Mouse (Mus musculus) liver, adult (tissue): ENCODE data around the gene Cd1d1.

Experiments used
- GATA4 ChIP-seq: IDR thresholded peaks from 2 replicates; pipeline ENCODE4 v1.6.1; 2014; ENCODE audit warnings: mild to moderate bottlenecking, low read length; ENCODE audit not compliant: insufficient replicate concordance

Gene Cd1d1

DNA sequence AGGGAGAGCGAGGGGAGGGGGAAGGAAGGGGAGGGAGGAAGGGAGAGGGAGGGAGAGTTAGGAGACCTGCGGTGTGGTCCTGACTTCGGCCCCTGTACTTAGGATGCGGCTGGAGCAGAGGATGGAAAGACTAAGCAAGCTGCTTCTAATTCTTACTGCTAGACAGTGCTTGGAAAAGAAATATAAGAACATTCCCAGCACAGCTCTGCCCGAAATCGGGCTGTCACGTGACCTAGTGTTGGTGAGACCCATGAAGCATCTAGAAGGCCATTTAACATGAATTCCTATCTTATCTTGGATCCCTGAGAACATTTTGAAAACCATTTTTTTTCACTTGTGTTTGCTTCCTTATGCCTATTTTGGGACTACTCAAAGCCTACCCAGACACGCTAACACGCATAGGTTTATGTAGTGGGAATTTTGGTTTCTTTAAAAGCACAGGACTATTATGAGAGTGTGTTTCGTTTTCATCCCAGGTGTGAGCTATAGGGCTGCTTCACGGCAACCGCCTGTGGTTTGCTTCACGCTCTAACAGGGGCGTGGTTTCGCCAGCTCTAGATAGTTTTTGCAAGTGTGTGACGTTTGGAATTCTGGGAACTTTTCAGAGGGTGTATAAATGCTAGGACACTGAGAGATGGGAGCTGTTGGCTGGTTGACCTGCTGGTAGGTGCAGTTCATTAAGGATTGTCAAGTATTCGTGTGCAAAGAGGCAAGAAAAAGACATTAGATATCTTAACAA is 38.4 kb downstream of the Cd1d1 start:
- no peak for TF ChIP-seq GATA4

DNA sequence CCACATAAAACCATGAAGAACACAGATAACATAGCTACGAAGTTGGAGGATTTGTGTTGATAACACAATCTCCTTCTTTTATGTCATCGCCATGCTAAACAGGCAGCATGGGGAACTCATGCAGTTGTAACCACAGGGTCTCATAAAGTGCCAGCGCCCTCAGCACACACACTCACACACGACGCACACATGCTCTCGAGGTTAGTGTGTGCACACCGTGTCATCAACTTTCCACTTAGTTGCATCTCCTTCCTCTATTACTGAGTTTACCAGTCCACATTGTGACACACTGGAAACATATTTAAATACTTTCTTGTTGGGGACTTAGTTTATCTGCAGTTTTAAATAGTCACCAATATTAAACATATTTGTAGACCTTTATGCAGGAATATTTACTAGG is 40.2 kb downstream of the Cd1d1 start:
- TF ChIP-seq GATA4: no peak

DNA sequence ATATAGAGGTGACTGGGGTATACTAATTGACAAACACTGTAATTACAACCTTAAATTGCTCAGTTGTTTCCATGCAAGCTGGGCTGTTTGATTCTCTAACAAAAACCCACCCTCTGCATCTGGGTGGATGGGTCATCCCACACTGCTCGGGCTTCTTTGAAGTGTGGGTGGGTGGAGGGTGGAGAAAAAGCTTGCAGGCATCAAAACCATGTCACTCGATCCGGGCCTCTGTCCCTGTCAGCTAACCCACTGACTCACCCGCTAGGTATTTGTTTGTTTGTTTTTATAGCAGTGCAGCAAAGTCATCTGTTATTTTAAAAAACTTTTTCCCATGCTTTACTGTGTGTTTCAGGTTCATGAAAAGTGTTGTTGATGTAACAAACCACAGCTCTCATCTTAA is 43.9 kb downstream of the Cd1d1 start:
- no peak for TF ChIP-seq GATA4

DNA sequence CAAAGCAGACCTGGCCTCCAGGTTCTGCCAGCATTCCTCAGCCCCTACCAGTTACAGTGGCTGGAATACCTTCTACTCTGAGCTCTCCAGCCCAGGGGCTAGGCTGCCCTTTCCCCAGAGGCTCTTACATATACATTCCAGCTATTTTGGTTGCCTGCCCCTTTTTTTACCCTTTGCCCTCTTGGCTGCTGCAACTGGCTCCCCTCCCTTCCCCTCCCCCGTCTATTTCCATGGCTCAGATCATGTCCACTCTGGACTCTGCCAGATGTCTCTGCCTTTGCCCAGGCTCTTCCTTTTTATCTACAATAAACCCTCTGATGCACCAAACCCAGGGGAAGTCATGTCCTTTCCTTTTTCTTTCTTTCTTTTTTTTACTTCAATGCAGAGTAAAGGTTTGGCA is 44.7 kb downstream of the Cd1d1 start:
- no peak for TF ChIP-seq GATA4

DNA sequence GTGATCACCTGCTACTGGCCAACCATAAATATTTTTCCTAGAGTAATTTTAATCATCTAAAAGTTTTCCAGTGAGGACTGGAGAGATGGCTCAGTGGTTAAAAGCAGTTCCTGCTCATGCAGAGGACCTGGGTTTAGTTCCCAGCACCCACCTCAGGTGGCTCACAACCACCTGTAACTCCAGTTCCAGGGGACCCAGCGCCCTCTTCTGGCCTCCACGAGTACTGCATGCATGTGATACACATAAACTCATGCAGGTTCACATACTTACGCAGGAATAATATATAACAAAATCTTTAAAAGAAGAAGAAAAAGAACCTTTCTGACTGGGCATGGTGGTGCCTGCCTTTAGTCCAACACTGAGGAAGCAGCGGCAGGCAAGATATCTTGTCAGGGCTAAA is 45.4 kb downstream of the Cd1d1 start:
- no peak for TF ChIP-seq GATA4

DNA sequence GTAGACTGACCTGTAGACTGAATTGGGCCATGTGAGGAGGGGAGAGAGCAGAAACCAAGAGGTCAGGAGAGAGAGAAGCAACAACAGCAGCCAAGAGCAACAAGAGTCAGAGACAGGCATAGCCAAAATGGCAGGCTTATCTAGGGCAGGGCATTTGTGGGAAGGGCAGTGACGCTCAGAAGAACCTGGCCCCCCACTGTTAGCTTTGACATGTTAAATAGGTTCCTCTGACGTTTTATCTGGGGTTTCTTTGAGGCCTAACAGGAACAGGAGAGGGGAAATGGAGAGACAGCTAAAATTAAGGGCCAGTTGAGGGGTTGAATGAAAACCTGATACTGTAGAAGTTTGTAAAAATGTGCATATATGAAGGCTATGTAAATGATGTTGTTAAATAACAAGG is 48.6 kb downstream of the Cd1d1 start:
- TF ChIP-seq GATA4: no peak
